Mouse (Mus musculus): Measurements from ENCODE around the gene Btbd35f7. TPM values are rescaled to one million over a fixed set of nuclear protein-coding genes. Genes with fewer than 3 reads are reported as not detected.
"Not testable (repeated sequence)": the region's sequence is repeated elsewhere in the genome, so short reads cannot be mapped to it uniquely, and the experiment has no call there.

Gene Btbd35f7
- total RNA-seq (2021) = not detected
- long read RNA-seq, experiment 1 = 0 reads
- long read RNA-seq, experiment 2 = 0 reads

DNA sequence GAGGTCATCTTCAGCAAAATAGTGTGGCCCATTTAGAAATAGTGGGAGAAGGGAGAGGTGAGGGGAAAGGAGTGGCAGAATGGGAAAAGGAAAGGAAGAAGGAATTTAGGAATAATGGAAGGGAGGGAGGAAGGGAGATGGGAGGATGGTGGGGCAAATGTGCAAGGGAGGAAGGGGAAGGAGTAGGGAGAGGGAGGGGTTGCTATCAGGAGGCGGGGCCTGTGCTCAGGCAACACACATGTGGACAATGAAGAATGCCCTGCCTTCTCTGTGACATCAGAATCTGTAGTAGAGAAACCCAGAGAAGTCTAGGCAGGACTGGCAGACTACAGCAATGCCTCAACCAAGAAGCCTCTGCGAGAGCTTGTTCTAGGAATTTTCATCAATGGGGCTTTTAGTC lies at the start of gene Btbd35f7:
Gene Btbd35f7, plus strand, starts transcription at position 301 of the 400 bp plus-strand sequence.
- not testable (repeated sequence) for DNase-seq (ENCODE audit: low spot score in 2 of 2)

Other genes with a start within 250 kb of the Btbd35f7 start
- gene Mycs, start 199.8 kb upstream of the Btbd35f7 start, total RNA-seq (2021) = not detected